ENCODE assay signal across 8 mouse cellular contexts in the genomic region with DNA sequence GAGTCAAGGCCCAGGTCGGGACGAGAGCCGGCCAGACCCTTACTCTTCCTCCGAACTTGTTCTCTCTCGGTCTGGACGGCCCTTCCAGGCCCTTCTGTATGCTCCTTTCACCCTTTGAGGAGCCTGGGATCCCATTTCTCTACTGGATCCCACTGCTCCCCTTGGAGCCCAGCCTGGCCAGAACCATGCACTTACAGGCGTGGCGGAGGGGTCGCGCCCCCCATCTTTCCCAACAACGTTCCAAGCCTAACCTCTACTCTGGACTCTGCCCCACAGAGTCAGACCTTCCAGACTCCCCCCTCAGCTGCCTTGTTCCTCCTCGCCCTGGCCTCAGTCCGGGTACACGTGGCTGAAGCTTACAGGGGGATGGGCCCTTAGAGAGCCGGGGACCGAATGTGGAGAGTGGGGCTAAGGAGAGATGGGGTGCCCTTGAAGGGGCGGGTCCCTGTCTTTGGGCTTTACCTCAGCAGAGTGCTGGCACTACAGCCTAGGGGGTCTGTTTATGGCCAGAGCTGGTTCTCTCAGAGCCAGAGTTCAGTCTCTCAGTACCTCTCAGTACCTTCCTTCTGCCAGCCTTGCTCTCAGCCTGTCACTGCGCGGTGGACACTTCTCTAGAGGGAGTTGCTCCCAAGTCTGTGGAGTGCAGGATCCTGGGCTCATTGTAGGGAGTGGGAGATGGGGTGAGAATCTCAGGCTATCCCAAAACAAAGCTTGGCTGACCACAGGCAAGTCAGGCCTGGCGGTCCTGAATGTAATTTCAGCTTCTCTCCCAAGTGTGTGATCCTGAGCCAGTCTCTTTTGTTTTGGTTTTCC. TPM values are rescaled to one million over a fixed set of nuclear protein-coding genes. Genes with fewer than 3 reads are reported as not detected.
DNase-seq lines count a peak whose midpoint lies in the region; ATAC-seq and TF ChIP-seq lines count a peak whose summit lies in the region.

No protein-coding gene starts in this region.

- ATAC-seq in heart, embryonic 16.5 days (replicated peaks; ENCODE audit: extremely low read depth, insufficient read depth, low FRiP score) = no peak
- peak; percentile 25; the same call in 1 of the 2 replicates for ATAC-seq in liver, postnatal 0 days

- H3K4me3 ChIP-seq in heart, embryonic 10.5 days = peak overlapping the region; percentile 87
- H3K4me3 ChIP-seq in heart, embryonic 16.5 days (ENCODE audit: low read length) = peak overlapping the region; percentile 92
- H3K4me3 ChIP-seq in liver, postnatal 0 days (ENCODE audit: low read depth, low read length) = peak overlapping the region; percentile 71

- 2% methylated on average over 20 of the region's 20 CpGs for WGBS in heart, embryonic 10.5 days
- 3% methylated on average over 20 of the region's 20 CpGs for WGBS in heart, embryonic 16.5 days
- WGBS in liver, postnatal 0 days (ENCODE audit: insufficient replicate concordance) = 7% methylated on average over 20 of the region's 20 CpGs

- no peak for TF ChIP-seq CTCF in liver, postnatal 0 days (IDR thresholded peaks at IDR 0.05; ENCODE audit: low read depth)

- DNase-seq in heart, embryonic 10.5 days (ENCODE audit: low spot score) = no peak
- DNase-seq in heart, postnatal 4 days = no peak
- DNase-seq in adipocyte (ENCODE audit: low spot score) = peak; percentile 47
- DNase-seq in liver, postnatal 0 days = no peak
- DNase-seq in yolk sac, embryonic 10.5 days (ENCODE audit: low spot score) = peak; percentile 75
- no peak for DNase-seq in left cerebral cortex, postnatal 14 days (ENCODE audit: low spot score in 2 of 2)
- DNase-seq in gastrocnemius, postnatal 14 days = no peak

- H3K9me3 ChIP-seq in heart, embryonic 10.5 days = no peaks in the 10 kb centered on the region
- H3K9me3 ChIP-seq in heart, embryonic 16.5 days (replicated peaks; ENCODE audit: control insufficient read depth, low read length) = no peaks in the 10 kb centered on the region
- H3K9me3 ChIP-seq in liver, postnatal 0 days (ENCODE audit: low read length) = no peaks in the 10 kb centered on the region

- peak overlapping the region; percentile 96 for H3K9ac ChIP-seq in heart, embryonic 16.5 days (ENCODE audit: low read length)
- H3K9ac ChIP-seq in liver, postnatal 0 days (replicated peaks) = peak overlapping the region; percentile 82

- peaks cover 82% of the 10 kb centered on the region for H3K4me1 ChIP-seq in heart, embryonic 10.5 days
- H3K4me1 ChIP-seq in heart, embryonic 16.5 days (ENCODE audit: control insufficient read depth, insufficient read depth, low read length) = peaks cover 60% of the 10 kb centered on the region
- peaks cover 45% of the 10 kb centered on the region for H3K4me1 ChIP-seq in liver, postnatal 0 days (ENCODE audit: insufficient read depth)

- H3K27me3 ChIP-seq in heart, embryonic 10.5 days (ENCODE audit: insufficient read depth, poor library complexity, severe bottlenecking) = no peaks in the 10 kb centered on the region
- no peaks in the 10 kb centered on the region for H3K27me3 ChIP-seq in heart, embryonic 16.5 days (ENCODE audit: control insufficient read depth, insufficient read depth, low read length)
- H3K27me3 ChIP-seq in liver, postnatal 0 days (ENCODE audit: insufficient read depth, low read length) = no peaks in the 10 kb centered on the region

- H3K27ac ChIP-seq in heart, embryonic 10.5 days = peak overlapping the region; percentile 97
- peak overlapping the region; percentile 97 for H3K27ac ChIP-seq in heart, embryonic 16.5 days (ENCODE audit: low read length)
- peak overlapping the region; percentile 71 for H3K27ac ChIP-seq in liver, postnatal 0 days (ENCODE audit: low read depth)

- H3K36me3 ChIP-seq in heart, embryonic 10.5 days = no peaks in the 10 kb centered on the region; the same call in 1 of the 2 replicates
- H3K36me3 ChIP-seq in heart, embryonic 16.5 days (ENCODE audit: control insufficient read depth, insufficient read depth) = no peaks in the 10 kb centered on the region
- H3K36me3 ChIP-seq in liver, postnatal 0 days (replicated peaks; ENCODE audit: insufficient read depth, low read length) = no peaks in the 10 kb centered on the region

- peak overlapping the region; percentile 91 for H3K4me2 ChIP-seq in heart, embryonic 16.5 days (ENCODE audit: low read depth, low read length)
- H3K4me2 ChIP-seq in liver, postnatal 0 days (ENCODE audit: low read depth, low read length) = peak overlapping the region; percentile 97

- TF ChIP-seq EP300 in liver, postnatal 0 days (IDR thresholded peaks at IDR 0.05; ENCODE audit: low read depth) = no peak

- intact Hi-C loops in left cerebral cortex, postnatal 14 days (cut with DNase I) = loop anchor here (5.0 kb wide), 1 partner anchor 36 kb away; no protein-coding TSS in a partner anchor
- intact Hi-C loops in gastrocnemius, postnatal 14 days (cut with DNase I; ENCODE audit: low total_unique reads) = no loop called here

RNA-seq across cellular contexts. Expression of a gene that starts 0.8 kb away (rescaled TPM):
- polyA plus RNA-seq in heart, embryonic 10.5 days (2016; fragmentation: Nextera tagmentation; extraction: Ambion mirVana) = 47.1 and 55.5 TPM in 2 replicates
- total RNA-seq in heart, postnatal 4 days (2021) = 10 to 100 TPM; 45.4 to 46.0 TPM
- polyA plus RNA-seq in heart, embryonic 16.5 days (2015; fragmentation: Nextera tagmentation; extraction: Ambion mirVana) = 44.9 and 57.3 TPM in 2 replicates
- 5.2 and 5.9 TPM in 2 replicates for polyA plus RNA-seq in liver, postnatal 0 days (2015; fragmentation: Nextera tagmentation; extraction: Ambion mirVana)
- 10 to 100 TPM; 20.0 to 21.0 TPM for total RNA-seq in left cerebral cortex, postnatal 14 days (2021)
- 10 to 100 TPM; 12.1 to 15.8 TPM for total RNA-seq in gastrocnemius, postnatal 14 days (2021)

RNA-seq across cellular contexts. Expression of a gene that starts 29.7 kb away (rescaled TPM):
- 19.1 and 21.6 TPM in 2 replicates for polyA plus RNA-seq in heart, embryonic 10.5 days (2016; fragmentation: Nextera tagmentation; extraction: Ambion mirVana)
- total RNA-seq in heart, postnatal 4 days (2021) = 10 to 100 TPM; 34.8 to 39.6 TPM
- polyA plus RNA-seq in heart, embryonic 16.5 days (2015; fragmentation: Nextera tagmentation; extraction: Ambion mirVana) = 28.0 and 29.2 TPM in 2 replicates
- polyA plus RNA-seq in liver, postnatal 0 days (2015; fragmentation: Nextera tagmentation; extraction: Ambion mirVana) = 2.1 and 2.3 TPM in 2 replicates
- total RNA-seq in left cerebral cortex, postnatal 14 days (2021) = 1,000 to 10,000 TPM; 1,032 to 1,038 TPM
- 10 to 100 TPM in 1 of 2 experiments, 1 to 10 TPM in 1; 7.2 to 10.6 TPM for total RNA-seq in gastrocnemius, postnatal 14 days (2021)

Comparison
In these comparisons a context has a peak if more than half of its experiments do, and no peak if none do; other contexts are left out.
1. DNase-seq: peak in adipocyte (single experiment) and yolk sac, embryonic 10.5 days (single experiment); none in heart, embryonic 10.5 days (single experiment), heart, postnatal 4 days (single experiment), liver, postnatal 0 days (single experiment), left cerebral cortex, postnatal 14 days (0 of 2) and gastrocnemius, postnatal 14 days (single experiment).
2. RNA of a gene that starts 29.7 kb away (total RNA-seq): 1,032 to 1,038 TPM in left cerebral cortex, postnatal 14 days; 34.8 to 39.6 TPM in heart, postnatal 4 days and 7.2 to 10.6 TPM in gastrocnemius, postnatal 14 days; every median in the first group is over 10 times any median in the second.
3. Peak in every context shown above with its lines, with median percentiles within 50 percentile points of each other: H3K27ac ChIP-seq and H3K4me3 ChIP-seq.